In genomic region chr3:117716534-117717280, GRCm38 (mm10) we compare ENCODE assay signal across 25 mouse cellular contexts.
A peak's percentile ranks its signal among the peaks of the same experiment; 100 is the strongest.
DNase-seq lines count a peak whose midpoint lies in the region; ATAC-seq and TF ChIP-seq lines count a peak whose summit lies in the region.
"Had no signal": no experiment of that assay in that cellular context is flagged by ENCODE, and none has a peak within 500 bp of the region (broad histone marks: within the 10 kb centered on the region; RNA-seq: fewer than 3 reads in every experiment).

No protein-coding gene starts in this region.

- no peak overlapping the region for H3K4me3 ChIP-seq in forebrain, postnatal 0 days (ENCODE audit: low read depth, low read length)
- no peak overlapping the region for H3K4me3 ChIP-seq in forebrain, embryonic 15.5 days
- H3K4me3 ChIP-seq in hindbrain, embryonic 12.5 days, result no peak overlapping the region
- H3K4me3 ChIP-seq: embryonic facial prominence, embryonic 12.5 days; gastrocnemius, adult 2 months; heart, embryonic 10.5 days; intestine, embryonic 15.5 days; layer of hippocampus, adult 2 months; limb, embryonic 13.5 days; liver, embryonic 12.5 days; midbrain, embryonic 13.5 days had no signal

- no peaks in the 10 kb centered on the region for H3K36me3 ChIP-seq in forebrain, postnatal 0 days (ENCODE audit: insufficient read depth)
- no peaks in the 10 kb centered on the region for H3K36me3 ChIP-seq in forebrain, embryonic 15.5 days
- no peaks in the 10 kb centered on the region for H3K36me3 ChIP-seq in hindbrain, embryonic 12.5 days
- H3K36me3 ChIP-seq: embryonic facial prominence, embryonic 12.5 days; heart, embryonic 10.5 days; intestine, embryonic 15.5 days; limb, embryonic 13.5 days; liver, embryonic 12.5 days; midbrain, embryonic 13.5 days had no signal

- H3K27ac ChIP-seq in forebrain, postnatal 0 days (ENCODE audit: low read depth, low read length), result no peak overlapping the region
- no peak overlapping the region for H3K27ac ChIP-seq in forebrain, embryonic 15.5 days (replicated peaks)
- no peak overlapping the region for H3K27ac ChIP-seq in hindbrain, embryonic 12.5 days
- H3K27ac ChIP-seq: embryonic facial prominence, embryonic 12.5 days; gastrocnemius, adult 2 months; heart, embryonic 10.5 days; intestine, embryonic 15.5 days; limb, embryonic 13.5 days; liver, embryonic 12.5 days; midbrain, embryonic 13.5 days; stomach, postnatal 0 days had no signal

- H3K9me3 ChIP-seq in forebrain, postnatal 0 days (ENCODE audit: low read length), result no peaks in the 10 kb centered on the region
- no peaks in the 10 kb centered on the region for H3K9me3 ChIP-seq in forebrain, embryonic 15.5 days
- H3K9me3 ChIP-seq in hindbrain, embryonic 12.5 days (replicated peaks), result no peaks in the 10 kb centered on the region
- H3K9me3 ChIP-seq: embryonic facial prominence, embryonic 12.5 days; heart, embryonic 10.5 days; intestine, embryonic 15.5 days; limb, embryonic 13.5 days; liver, embryonic 12.5 days; midbrain, embryonic 13.5 days had no signal

- no peak overlapping the region for H3K4me2 ChIP-seq in forebrain, postnatal 0 days (ENCODE audit: low read depth)
- H3K4me2 ChIP-seq in forebrain, embryonic 15.5 days (replicated peaks), result no peak overlapping the region
- H3K4me2 ChIP-seq in hindbrain, embryonic 12.5 days (replicated peaks), result no peak overlapping the region
- H3K4me2 ChIP-seq: embryonic facial prominence, embryonic 12.5 days; intestine, embryonic 15.5 days; limb, embryonic 13.5 days; liver, embryonic 12.5 days; midbrain, embryonic 13.5 days had no signal

- no peaks in the 10 kb centered on the region for H3K27me3 ChIP-seq in forebrain, postnatal 0 days (ENCODE audit: insufficient read depth, low read length)
- no peaks in the 10 kb centered on the region for H3K27me3 ChIP-seq in forebrain, embryonic 15.5 days
- no peaks in the 10 kb centered on the region for H3K27me3 ChIP-seq in hindbrain, embryonic 12.5 days
- H3K27me3 ChIP-seq: embryonic facial prominence, embryonic 12.5 days; intestine, embryonic 15.5 days; limb, embryonic 13.5 days; liver, embryonic 12.5 days; midbrain, embryonic 13.5 days had no signal

- DNase-seq in forebrain, postnatal 0 days, result peak; percentile 25
- peak; percentile 17 to 27 for DNase-seq in frontal cortex, postnatal 10 days (ENCODE audit: low spot score in 2 of 2)
- DNase-seq in left cerebral cortex, adult 8-10 months (ENCODE audit: low spot score in 2 of 2), result peak; percentile 25 to 71
- peak; percentile 28 for DNase-seq in right cerebral cortex, postnatal 25 days
- no peak for DNase-seq in adrenal gland, postnatal 10 days
- no peak for DNase-seq in kidney, adult 9 months
- DNase-seq: adrenal gland, adult 8-10 months; cerebellum, adult 11 months; cerebellum, postnatal 10 days; gastrocnemius, adult 2 months; kidney, postnatal 25 days; lung, adult 2 months; lung, postnatal 14 days had no signal

- TF ChIP-seq CTCF in forebrain, postnatal 0 days (IDR thresholded peaks at IDR 0.05; ENCODE audit: low read depth), result no peak

- peak; percentile 77 for ATAC-seq in forebrain, postnatal 0 days
- ATAC-seq in forebrain, embryonic 15.5 days (replicated peaks), result no peak
- ATAC-seq in hindbrain, embryonic 12.5 days (ENCODE audit: low FRiP score), result no peak
- ATAC-seq: activated CD4-positive, CD25-positive, alpha-beta regulatory T cell, adult 4 months; hindbrain, embryonic 16.5 days; intestine, embryonic 15.5 days; liver, embryonic 12.5 days; midbrain, embryonic 13.5 days had no signal

- no peak overlapping the region for H3K9ac ChIP-seq in forebrain, postnatal 0 days
- no peak overlapping the region for H3K9ac ChIP-seq in forebrain, embryonic 15.5 days (replicated peaks)
- no peak overlapping the region for H3K9ac ChIP-seq in hindbrain, embryonic 12.5 days
- H3K9ac ChIP-seq: embryonic facial prominence, embryonic 12.5 days; intestine, embryonic 15.5 days; limb, embryonic 13.5 days; liver, embryonic 12.5 days; midbrain, embryonic 13.5 days had no signal

- H3K4me1 ChIP-seq in forebrain, postnatal 0 days (ENCODE audit: insufficient read depth), result no peaks in the 10 kb centered on the region
- no peaks in the 10 kb centered on the region for H3K4me1 ChIP-seq in forebrain, embryonic 15.5 days
- H3K4me1 ChIP-seq in hindbrain, embryonic 12.5 days, result no peaks in the 10 kb centered on the region
- H3K4me1 ChIP-seq: embryonic facial prominence, embryonic 12.5 days; heart, embryonic 10.5 days; intestine, embryonic 15.5 days; limb, embryonic 13.5 days; liver, embryonic 12.5 days; midbrain, embryonic 13.5 days had no signal

- 69% methylated on average over 3 of the region's 3 CpGs for WGBS in forebrain, postnatal 0 days
- 85% methylated on average over 3 of the region's 3 CpGs for WGBS in forebrain, embryonic 15.5 days
- 92% methylated on average over 3 of the region's 3 CpGs for WGBS in hindbrain, embryonic 12.5 days

Comparison
In these comparisons a context has a peak if more than half of its experiments do, and no peak if none do; other contexts are left out.
1. DNase-seq: peak in forebrain, postnatal 0 days (single experiment), frontal cortex, postnatal 10 days (2 of 2), left cerebral cortex, adult 8-10 months (2 of 2) and right cerebral cortex, postnatal 25 days (single experiment); none in adrenal gland, postnatal 10 days (single experiment) and kidney, adult 9 months (single experiment).